Mouse (Mus musculus): ENCODE data around the gene Zrsr2.
A peak's percentile ranks its signal among the peaks of the same experiment; 100 is the strongest.

The Zrsr2 gene

DNA sequence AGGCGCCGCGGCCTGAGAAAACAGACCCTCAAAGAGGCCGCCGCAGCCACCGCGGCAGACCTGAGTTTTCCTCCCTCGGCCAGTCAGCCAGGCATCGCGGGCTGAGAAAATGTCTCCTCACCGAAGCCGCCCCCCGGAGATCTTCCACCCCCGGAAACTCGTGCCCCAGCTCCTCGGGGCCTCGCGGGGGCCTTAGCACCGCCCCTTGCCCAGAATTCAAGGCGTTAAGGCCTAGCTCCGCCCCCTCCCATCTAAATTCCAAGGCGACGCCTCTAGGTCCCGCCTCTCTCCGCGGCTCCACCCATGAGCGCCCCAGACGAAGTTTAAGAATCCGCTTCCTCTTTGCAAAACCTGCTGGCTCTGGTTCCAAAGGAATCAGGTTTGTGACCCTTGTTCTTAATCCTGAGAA is at the start of gene Zrsr2:
Zrsr2 (minus strand) TSS at position 195 of the 409 bp plus-strand sequence.
- peak; percentile 94 for DNase-seq (ENCODE audit: low read depth, low spot score)

DNA sequence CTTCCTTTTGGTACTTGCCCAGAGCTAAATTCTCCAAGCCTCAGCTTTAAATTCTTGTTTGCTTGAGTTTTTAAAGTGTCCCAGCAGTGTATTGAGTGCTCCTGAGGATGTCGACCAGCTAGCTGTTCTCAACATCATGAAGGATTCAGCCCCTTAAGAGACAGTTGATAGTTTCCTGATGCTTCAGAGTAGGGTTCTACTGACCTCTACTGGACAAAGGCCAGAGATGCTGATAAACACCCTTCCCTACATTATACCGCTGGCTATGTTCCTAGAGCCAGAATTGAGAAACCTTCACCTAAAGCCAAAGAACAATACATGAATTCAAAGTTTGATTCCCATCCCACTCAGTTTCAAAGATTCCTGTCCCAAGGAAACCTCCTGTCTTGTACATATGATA is 46.3 kb upstream of the Zrsr2 start:
- peak; percentile 19 for DNase-seq (ENCODE audit: low read depth, low spot score)

DNA sequence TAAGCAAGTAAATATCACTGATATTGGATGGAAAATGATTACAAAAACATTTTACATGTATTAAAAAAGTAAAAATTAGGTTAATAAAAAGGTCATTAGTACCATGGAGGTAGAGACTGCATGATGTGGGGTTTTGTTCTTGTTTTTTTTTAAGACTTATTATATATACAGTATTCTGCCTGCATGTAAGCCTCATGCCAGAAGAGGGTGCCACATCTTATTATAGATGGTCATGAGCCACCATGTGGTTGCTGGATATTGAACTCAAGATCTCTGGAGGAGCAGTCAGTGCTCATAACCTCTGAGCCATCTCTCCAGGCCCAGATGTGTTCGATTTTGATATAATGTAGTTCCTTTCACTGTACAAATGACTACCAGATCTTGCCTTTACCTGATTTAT is 41.4 kb upstream of the Zrsr2 start:
- DNase-seq (ENCODE audit: low read depth, low spot score), result peak; percentile 26

DNA sequence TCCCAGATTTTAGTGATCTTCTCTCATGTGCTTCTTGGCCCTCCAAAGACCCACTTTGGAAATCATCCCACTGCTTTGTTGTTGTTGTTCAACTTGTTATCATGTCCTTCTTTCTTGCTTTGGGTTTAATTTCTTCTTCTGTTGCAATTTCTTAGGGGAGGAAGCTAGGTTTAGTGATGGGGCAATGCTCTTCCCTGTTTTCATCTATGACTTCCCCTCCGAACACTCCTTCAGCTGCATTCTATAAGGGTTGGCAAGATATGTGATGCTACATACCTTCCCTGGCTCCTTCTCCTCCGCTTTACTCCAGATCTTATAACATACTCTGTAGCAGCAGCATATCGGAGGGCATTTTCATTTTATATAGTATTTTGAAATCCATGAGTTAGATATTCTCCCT is 38.3 kb upstream of the Zrsr2 start:
- DNase-seq (ENCODE audit: low read depth, low spot score), result no peak

DNA sequence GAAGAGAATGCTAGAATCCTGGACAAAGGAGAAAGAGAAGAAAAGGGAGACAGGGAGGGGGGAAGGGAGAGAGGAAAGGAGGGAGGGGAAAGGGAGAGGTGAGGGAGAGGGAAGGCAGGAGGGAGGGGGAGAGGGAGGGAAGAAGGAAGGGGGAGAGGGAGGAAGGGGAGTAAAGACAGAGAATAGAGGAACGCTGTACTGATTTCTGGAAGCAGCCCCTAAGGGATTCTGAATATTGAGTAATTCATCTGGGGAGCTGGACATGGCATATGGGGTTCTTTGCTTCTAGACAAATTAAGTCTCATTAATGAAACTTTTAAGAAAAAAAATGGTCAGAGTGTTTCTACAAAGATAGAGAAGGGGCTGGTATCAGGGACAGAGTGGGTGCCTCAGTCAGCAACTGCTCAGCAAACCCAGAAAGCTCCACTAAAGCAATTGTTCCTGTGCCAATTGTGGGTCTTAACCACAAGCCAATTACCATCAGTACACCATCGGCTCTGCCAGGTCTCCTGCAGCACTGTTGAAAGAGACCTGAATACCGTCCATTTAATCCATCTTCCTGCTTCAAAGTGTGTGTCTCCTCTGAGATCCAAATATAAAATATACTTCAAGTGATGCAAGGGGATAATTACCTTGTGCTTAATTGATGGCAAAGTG is 29.4 kb upstream of the Zrsr2 start:
- no peak for DNase-seq (ENCODE audit: low read depth, low spot score)

DNA sequence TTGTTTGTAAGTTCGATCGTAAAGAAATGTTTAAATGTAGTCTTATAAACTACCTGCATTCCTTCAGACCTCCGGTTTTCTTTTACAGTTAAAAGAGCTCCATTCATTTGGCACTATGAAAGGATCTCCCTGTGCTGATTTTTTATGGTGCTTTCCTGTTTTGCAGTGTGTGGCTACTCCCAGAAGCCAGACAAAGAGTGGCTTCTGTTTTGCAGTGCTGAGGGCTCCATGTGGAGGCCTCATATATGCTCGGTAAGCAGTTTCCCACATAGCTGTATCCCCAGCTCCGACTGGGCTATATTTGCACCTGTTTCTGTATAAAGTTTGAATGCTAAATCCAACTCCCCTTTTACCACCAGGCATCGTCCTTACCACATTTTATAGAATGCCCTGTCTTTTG is 23.7 kb upstream of the Zrsr2 start:
- no peak for DNase-seq (ENCODE audit: low read depth, low spot score)

DNA sequence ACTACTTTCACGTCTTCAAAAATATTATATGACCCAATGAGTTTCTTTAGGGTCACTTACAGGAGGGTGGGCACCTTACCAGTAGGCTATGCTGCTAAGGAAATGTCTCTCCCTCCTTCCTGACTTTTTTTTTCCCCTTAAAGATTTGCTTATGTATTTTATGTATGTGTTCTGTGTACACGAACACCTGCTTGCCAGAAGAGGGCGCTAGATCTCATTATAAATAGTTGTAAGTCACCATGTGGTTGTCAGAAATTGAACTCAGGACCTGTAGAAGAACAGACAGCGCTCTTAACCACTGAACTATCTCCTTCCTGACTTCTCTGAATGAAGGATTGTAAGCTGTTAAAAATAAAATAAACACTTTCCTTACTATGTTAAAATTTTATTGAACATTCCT is 23.0 kb upstream of the Zrsr2 start:
- DNase-seq (ENCODE audit: low read depth, low spot score), result no peak

DNA sequence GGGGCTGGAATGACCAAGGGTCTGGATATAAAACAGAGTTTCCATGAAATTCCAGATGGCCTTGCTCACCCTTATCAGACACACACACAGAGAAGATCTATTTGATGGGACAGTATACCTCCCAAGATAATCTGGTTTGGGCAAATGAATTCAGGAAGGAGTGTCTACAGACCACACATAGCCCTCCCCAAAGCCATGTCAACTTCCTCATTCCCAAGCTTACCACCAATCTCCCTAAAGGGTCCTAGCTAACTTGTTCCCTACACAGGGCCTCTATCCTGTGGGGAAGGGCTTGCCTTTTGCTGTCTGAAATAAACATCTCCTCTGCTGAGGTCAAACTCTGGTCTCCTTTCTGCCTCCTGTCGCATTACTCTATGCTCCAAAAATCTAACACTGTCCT is 22.6 kb upstream of the Zrsr2 start:
- DNase-seq (ENCODE audit: low read depth, low spot score), result no peak

DNA sequence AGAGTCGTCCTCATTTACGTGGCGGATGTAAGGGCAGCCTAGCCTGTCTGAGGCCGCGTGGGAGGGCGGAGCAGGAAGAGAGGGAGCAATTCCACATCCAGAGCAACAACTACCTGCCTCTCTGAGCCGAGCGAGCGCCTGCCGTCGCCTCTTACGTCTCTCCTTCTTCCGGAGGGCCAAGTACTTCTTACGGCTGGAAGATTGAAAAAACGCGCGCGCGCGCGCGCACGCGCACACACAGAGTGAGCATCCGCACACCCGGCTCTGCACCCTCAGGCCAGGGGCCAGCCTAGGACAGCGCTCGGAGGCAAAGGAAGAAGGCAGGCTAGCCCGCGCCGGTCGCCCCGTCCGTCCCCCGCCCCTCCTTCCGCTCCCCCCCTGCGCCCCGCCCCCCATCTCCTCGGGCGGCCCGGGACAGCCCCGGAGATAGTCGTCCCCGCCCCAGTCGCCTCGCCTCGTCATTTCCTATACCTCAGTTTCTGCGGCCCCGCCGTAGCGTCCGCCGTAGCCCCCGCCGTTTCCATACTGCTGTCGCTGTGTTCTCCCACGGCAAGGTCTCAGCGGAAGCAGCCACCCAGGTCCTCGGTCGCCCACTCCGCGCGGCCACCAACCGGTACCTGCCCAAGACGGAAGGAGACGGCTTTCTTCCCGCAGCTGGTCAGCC is 526 bp downstream of the Zrsr2 start:
- peak; percentile 88 for DNase-seq (ENCODE audit: low read depth, low spot score)

DNA sequence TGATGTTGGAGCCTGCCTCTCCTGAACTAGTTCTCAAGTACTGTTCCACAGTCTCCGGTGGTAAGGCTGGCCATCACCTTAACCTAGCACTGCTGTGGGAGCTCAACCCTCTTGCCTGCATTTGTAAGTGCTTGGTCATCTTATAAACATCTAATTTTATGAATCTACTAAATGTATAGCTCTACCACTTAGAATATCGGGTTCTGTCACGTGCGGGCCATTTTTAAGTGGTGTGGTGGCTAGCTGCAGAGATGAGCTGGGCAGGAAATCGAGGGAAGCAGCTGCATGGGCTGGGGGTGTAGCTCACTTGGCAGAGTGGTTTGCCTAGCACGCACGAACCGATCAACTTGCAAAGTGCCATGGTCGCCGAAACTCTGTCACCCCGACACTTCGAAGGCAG is 1.1 kb downstream of the Zrsr2 start:
- no peak for DNase-seq (ENCODE audit: low read depth, low spot score)

DNA sequence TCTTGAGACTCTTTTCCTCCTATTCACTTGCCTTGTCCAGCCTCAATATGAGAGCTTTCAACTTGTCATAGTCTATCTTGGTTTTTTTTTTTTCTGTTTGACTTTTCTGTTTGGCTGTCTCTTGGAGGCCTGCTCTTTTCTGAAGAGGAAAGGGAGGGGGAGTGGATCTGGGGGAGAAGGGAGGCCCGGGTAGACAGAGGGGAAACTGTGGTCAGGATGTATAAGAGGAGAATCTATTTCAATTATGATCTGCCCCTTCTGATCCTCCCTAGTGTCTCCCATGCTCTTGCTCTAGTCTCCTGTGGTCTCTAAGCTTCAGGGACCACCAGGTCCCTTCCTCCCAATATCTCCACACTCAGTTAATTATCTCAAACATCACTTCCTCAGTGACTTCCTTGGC is 6.8 kb downstream of the Zrsr2 start:
- peak; percentile 38 for DNase-seq (ENCODE audit: low read depth, low spot score)

DNA sequence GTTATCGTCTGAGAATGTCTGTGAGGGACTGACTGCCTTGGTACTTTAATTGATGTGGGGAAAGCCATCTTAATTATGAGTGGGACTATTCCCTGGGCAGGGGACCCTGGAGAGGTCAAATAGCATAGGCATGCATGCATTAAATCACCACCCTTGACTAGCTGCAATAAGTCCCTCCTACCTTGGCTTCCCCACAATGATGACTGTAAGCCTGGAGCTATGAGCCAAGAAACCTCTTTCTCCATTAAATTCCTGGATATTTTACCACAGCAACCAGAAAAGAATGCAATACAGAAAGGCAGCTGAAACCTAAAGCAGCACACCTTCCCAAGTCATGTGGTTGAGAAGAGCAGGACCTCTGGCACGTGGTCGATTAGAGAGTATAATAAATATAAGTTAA is 14.1 kb downstream of the Zrsr2 start:
- no peak for DNase-seq (ENCODE audit: low read depth, low spot score)

DNA sequence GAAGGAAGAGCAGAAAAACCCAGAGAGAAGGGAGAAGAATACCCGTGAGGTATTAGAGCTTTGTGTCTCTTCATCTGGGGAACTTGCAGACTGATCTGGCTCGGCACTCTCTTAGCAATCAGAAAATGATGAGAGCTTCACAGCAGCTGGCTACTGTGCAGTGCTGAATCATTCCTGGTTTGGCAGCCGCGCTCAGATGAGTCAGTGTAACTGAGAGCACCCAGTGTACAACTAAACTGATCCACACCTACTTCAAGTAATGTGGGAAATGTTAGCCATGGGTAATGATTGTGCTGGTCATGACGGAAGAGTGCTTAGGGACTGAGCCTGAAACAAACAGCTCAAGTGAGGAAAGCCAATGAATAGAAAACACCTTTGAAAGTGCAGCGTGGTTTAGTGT is 19.9 kb downstream of the Zrsr2 start:
- DNase-seq (ENCODE audit: low read depth, low spot score), result no peak

DNA sequence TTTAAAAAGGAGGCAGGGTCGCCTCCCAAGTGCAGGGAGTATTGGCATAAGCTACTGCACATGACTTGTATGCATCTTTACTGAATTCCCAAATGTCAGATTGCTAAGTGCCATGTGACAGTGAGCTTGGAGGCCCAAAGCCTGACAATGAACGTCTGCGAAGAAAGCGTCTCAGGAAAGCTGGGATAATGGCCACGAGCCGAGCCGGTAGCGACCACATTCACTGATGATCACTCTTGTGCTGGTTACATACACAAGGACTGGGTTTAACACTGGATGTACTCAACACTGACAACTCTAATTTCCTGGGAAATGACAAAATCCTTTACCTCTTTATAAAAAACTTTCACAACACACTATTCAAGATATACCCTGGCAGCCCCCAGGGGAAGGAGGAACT is 23.7 kb downstream of the Zrsr2 start:
- DNase-seq (ENCODE audit: low read depth, low spot score), result no peak

DNA sequence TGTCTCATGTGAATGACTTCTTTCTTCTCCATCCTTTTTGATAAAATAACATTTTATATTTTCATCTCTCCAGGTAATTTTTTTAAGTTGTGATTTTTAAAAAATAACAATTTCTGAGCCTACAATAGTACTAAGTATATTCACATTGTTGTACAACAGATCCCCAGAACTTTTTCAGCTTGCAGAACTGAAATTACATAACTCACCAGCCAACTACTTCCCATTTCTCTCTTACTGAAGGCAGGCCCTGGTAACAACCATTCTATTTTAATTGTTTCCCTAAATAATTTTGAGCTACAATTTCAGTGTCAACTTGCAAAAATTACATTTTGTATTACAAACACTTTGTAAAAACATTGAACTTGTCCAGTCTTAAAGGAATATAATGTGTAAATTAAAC is 28.9 kb downstream of the Zrsr2 start:
- no peak for DNase-seq (ENCODE audit: low read depth, low spot score)

DNA sequence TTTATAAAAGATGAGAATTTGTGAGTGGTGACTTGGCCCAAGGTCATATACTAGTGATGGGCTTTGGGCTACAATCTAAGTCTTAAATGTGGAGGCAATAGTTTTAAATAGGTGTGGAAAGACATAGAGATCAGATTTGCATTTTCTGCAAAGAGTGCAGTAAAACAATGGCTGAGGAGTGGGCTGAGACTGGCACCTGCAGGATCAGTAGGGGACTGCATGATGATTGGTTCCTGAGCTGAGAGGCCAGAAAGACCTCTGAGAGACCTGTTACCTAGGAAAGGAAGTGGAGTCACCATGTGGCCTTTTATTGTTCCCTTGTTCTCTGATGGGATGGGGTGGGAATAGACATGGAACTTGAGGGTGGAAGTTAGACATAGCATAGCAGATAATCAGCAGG is 45.7 kb downstream of the Zrsr2 start:
- DNase-seq (ENCODE audit: low read depth, low spot score), result peak; percentile 52

DNA sequence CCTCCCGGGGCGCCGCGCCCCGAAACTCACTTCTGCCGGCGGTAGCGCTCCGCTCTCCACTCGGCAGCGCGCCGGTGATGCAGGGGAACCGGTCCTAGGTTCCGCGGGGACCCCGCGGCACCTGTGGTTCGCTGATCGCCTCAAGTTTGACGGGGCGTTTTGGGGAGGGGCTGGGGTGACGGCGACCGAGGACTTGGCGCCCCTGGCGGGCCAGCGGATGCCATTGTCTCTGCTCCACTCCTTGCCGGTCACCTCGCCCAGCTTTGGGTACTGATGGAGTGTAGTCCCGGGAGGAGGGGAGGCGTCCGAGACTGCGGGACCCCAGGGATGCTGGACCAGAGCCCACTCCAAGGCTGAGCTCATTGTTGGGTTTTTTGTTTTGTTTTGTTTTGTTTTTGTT is 49.1 kb downstream of the Zrsr2 start:
- DNase-seq (ENCODE audit: low read depth, low spot score), result peak; percentile 60

DNA sequence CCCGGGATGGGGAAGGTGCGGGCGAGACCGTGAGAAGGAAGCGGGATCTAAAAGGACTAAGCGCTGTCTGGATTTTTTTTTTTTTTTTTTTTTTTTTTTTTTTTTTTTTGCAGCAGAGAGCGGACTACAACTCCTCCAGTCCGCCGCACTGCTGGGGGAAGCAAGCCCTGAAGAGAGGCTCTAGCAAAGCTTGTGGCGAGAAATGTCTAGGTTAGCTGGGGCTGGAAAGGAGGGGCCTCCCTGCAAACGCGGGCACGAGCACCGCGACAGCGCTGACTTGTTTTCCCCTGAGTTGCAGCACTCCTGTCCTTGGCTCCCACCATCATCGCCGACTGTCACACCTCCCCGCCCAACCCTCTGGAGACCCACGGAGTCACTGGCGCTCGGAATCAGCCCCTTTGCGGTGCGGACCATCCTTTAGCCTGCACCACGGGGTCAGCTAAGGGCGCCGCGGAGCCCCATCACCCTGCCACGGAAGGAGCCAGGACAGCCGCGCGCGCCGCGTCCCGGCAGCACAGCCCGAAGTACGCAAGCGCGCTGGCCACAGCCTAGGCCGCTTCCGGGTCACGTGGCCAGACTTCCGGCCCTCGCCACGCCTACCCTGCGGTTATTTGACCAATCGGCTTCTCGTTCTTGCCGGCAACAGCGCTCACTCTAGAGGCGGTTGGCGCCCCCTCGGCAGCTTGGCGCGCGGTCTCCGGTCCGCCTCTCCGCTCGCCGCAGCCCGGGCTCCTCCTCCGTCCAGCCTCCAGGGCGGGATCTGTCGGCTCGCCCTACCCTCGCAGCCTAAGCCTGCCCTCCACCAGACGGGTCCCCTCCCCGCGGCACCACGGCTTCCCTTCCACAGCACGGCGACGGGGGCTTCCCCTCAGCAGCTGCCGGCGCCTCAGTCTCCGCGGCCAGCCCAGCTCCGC is 49.9 kb downstream of the Zrsr2 start, which contains the start of gene Ap1s2:
Ap1s2 (plus strand) TSS at position 681 of the 914 bp plus-strand sequence.
- DNase-seq (ENCODE audit: low read depth, low spot score), result peak; percentile 96

DNA sequence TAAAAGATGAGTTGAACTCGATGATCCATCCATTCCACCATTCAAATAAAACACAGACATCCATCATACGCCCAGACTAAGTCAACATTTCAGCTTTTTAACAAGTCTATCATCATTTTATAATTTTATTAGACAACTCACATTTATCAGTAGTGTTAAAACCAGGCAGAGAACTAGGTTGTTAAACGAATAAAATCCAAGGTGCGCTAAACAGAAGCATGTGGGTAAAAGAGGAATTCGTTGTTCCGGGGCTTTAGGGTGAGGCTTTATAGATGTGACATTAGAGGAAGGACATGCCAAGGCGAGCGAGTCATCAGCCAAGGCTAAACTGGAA is 50.5 kb downstream of the Zrsr2 start:
- no peak for DNase-seq (ENCODE audit: low read depth, low spot score)

DNA sequence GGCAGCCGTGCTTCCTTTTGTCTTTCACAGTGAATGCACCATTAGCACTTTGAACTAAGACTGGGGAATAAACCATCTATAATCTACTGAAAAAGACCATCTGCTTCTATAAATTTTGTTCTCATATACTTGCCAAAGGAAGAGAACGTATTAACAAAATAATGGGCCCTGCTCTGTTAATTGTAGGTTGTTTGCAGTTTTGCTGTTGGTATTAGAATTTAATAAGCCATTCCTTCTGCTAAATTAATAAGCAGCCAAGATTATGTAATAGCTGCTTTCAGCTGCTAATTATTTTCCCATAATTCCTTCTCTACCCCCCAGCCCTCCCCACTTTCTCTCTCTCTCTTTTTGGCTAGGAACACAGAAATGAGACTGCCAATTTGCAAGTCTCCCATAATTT is 51.6 kb downstream of the Zrsr2 start:
- DNase-seq (ENCODE audit: low read depth, low spot score), result no peak

DNA sequence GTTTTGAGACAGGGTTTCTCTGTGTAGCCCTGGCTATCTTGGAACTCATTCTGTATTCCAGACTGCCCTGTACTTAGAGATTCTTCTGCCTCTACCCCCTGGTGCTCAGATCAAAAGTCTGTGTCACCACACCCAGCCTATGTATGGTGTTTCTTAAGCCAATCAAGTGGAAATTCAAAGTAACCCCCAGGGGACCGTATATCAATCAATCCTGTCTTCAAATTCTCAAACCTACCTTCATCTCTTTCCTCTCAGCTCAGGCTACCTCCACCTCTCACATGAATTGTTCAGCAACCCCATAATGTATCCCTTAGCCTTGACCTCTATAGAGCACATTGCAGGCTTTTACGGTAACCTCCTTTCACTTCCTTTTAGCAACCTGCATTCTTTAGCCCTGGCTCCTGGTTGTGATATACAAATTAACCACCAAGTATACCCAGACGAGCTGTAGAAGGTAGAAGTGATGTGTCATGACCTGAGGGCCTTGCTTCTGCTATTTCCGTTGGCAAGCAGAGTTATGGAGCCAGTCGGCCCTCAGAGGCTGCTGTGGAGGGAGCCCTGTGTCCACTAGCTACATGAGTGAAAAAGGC is 58.9 kb downstream of the Zrsr2 start:
- DNase-seq (ENCODE audit: low read depth, low spot score), result no peak

DNA sequence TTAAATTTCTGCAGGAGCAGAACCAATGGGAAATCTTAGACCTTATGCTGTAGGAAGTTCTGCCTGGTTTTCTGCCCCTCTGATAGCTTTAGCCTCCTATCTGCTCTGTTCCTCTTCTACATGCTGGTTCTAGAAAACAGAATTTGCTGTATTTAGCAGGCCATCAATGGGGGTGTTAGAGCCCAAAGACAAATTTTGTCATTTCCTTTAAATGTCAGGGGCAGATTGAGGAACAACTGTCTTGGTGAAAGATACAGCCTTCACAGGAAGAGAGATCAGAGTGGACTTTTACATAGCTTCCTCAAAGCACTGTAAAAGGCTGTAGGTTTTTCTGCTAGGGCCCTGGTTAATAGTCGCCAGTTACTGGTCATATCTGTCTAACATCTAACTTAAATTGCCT is 61.1 kb downstream of the Zrsr2 start:
- no peak for DNase-seq (ENCODE audit: low read depth, low spot score)
